Mouse (Mus musculus): ENCODE results near the gene Srebf2.
A peak's percentile ranks its signal among the peaks of the same experiment; 100 is the strongest.

Srebf2 gene

GRCm38 (mm10) chr15:82156902-82157301 is 9.9 kb downstream of the Srebf2 start:
- DNase-seq (ENCODE audit: low spot score in 2 of 2), result no peak

GRCm38 (mm10) chr15:82158243-82159035 is 11.5 kb downstream of the Srebf2 start:
- DNase-seq (ENCODE audit: low spot score in 2 of 2), result no peak

- no peak for DNase-seq (ENCODE audit: low spot score in 2 of 2)
Observed at GRCm38 (mm10) chr15:82159471-82159870, 12.5 kb downstream of the Srebf2 start.

DNA sequence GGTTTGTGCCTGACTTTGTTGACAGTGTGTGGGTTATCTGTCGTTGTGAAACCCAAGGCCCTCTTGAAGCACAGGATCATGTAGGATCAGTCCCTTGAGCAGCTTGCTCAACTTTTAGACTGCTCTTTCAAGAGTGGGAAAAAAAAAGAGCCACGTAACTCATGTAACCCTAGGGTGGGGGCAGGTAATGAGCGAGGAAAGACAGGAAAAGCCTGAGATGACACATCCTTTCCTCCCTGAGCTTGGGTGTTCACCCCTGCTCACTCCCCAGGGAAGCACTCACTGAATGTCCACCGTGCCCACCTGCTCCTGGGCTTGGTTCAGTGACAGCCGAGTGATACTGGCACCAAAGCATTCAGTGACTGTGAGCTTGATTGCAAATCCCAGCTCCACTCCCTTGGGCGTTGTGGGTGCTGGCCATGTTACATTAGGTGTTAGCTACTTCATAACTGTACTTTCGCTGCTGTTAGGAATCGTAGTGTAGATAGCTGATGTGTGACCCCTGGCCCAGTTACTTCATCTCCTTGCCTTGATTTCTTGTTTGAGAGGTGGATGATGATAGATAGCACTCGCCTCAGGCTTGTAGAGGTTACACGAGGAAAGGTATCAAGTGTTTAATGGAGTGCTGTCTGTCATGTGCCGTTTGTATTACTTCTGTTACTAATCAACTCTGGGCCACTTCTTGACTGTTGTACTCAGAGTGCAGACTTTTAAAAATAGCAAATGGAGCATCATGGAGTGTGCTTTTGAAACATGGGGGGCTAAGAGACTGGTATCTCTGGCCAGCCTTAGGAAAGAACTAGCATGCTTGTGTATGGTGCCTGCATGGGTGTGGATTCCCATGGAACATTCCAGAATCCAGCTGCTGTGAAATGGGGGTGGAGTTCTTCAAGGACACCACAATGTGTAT is 14.0 kb downstream of the Srebf2 start:
- DNase-seq (ENCODE audit: low spot score in 2 of 2), result no peak

DNA sequence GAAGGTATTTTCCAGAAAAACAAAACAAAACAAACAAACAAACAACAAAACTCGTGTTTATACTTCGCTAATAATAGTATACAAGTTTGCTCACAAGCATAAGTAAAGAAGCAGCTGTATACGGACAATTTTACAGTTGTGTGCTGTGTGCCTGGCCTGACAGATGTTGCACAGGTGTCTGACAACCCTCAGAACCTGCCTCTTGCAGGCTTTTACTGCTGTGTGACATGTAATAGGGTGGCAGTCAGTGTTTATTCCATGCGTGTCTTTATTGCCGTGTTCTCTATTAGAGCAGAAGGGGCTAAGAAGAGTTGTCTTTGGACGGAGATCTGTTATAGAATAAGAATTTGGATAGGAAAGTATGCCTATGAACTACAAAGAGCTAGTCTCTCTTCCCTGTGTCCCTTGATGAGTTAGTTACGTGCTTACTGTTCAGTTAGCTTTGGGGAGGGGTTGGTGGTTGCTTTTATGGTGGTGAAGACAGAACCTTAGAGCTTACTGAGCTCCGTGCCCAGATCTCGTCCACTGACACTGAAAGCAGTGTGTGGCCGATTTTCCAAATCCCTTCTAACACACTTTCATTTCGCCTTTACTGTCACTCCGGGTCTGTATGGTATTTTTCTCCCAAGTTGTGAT is 15.1 kb downstream of the Srebf2 start:
- no peak for DNase-seq (ENCODE audit: low spot score in 2 of 2)

DNA sequence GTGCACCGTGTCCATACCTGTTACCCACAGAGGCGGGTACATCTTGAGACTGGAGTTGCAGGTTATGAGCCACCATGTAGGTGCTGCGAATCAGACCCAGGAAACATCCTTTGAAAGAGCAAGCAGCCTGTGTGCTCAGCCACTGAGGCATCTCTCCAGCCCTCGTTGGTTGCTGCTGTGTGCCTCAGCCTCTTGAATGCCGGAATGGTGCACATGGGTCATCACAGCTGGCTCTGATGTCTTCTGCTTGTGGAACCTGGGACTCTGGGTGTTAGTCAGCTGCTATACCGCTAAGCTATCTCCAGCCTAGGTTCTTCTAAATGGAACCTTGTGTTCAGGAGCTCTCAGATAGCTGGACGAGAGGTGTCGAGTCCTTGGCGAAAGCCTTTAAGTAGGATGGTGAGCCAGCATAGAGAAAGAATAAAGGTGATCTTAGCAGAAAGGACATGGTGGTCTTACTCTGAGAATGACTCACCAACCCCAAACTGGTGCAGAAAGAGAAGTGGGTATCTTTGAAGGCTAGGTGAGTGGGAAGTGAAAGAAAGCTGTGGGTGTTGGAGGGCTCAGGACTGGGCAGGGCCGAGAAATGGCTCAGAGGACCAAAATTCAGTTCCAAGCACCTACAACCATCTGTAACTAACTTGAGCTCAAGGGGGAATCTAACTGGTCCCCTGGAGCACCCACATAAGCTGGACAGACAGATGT is 16.5 kb downstream of the Srebf2 start:
- DNase-seq (ENCODE audit: low spot score in 2 of 2), result no peak

DNA sequence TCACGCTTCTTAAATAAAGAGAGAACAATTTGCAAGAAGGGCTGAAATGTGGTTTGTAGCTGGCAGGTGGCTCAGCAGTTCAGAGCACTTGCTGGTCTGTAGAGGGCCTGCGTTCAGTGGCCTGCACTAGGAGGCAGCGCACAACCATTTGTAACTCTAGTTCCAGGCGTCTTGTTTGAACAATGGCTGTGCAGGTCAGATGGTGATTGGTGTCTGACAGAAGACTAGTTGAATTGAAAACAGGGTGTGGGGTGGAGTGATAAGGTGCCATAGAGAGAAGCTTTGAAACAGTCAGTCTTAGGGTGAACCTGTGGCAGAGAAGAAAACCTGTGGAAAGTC is 17.0 kb downstream of the Srebf2 start:
- DNase-seq (ENCODE audit: low spot score in 2 of 2), result no peak

GRCm38 (mm10) chr15:82164496-82164895 is 17.5 kb downstream of the Srebf2 start:
- no peak for DNase-seq (ENCODE audit: low spot score in 2 of 2)

DNA sequence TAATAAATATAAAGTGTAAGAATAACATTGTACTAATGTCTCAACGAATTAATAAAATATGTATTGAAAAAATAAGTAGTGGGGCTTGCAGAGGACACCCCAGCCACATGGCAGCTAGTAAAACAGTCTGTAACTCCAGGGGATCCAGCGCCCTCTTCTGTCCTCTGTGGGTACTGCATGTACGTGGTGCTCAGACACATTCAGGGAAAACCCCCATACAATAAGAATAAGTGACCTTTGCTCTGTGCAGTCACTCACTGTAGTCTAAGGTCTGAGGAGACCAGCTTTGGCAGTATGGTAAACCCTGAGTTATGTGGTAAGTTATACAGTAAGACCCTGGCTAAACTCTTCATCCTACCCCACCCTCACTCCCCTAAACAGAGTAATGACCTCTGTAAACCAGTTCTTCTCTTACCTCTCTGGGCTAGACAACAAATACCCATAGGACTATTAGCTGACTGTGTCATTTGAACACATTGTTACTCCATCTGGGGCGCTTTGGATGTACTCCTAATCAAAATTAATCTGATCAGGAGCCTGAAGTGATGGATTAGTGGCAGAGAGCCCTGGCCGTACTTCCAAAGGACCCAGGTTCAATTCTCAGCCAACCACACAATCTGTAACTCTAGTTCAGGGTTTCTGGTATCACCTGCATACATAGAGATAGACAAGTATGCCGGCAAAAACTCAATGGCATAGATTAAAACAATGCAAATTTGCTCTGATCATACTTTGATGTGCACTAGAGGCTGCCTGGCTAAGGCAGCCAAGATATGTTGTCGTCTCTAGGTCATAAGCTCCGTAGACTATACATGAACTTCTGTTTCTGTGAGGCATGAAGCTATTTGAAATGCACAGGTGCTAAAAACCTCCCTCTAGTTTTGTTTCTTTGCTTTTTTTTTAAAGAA is 18.6 kb downstream of the Srebf2 start:
- peak; percentile 78 to 82 for DNase-seq (ENCODE audit: low spot score in 2 of 2)

DNA sequence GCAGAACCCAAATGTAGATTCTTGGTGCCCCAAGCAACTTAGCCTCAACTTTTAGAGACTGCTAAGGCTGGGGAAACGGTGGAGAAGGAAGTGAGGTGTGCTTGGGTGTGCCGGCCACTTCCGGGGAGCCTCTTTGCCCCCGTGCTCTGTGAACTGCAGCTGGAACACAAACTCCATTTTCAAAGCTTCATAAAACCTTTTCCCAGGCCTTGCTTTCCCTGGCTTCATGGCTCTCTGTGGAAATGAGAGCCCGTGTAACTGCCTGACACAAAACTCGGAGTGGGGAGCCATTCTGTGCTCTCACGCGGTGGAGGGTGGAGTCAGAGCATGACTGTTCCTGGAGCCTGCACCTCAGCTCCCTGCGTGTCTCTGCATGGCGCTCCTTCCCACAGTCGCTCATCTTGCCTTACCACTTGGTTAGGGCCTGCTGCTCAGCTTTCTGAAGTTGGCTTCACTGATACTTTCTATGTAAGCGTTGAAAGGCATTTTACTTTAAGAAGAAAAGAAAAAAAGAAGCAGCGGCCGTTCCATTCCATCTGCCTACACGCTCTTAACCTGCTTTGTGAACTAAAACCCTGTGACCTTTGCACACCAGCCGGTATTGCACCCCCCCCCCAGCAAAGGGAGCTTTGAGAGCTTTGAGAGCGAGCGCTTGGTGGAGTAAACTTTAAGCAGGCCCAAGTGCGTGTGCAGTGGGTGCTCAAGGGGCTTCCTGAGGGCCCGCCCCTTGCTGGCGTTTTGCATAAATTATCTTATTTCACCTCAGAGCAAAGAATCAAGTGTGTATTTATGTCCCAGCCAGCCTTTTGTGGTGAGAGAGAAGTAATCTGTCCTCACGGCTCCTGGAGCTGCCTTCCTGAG is 19.5 kb downstream of the Srebf2 start:
- no peak for DNase-seq (ENCODE audit: low spot score in 2 of 2)

DNA sequence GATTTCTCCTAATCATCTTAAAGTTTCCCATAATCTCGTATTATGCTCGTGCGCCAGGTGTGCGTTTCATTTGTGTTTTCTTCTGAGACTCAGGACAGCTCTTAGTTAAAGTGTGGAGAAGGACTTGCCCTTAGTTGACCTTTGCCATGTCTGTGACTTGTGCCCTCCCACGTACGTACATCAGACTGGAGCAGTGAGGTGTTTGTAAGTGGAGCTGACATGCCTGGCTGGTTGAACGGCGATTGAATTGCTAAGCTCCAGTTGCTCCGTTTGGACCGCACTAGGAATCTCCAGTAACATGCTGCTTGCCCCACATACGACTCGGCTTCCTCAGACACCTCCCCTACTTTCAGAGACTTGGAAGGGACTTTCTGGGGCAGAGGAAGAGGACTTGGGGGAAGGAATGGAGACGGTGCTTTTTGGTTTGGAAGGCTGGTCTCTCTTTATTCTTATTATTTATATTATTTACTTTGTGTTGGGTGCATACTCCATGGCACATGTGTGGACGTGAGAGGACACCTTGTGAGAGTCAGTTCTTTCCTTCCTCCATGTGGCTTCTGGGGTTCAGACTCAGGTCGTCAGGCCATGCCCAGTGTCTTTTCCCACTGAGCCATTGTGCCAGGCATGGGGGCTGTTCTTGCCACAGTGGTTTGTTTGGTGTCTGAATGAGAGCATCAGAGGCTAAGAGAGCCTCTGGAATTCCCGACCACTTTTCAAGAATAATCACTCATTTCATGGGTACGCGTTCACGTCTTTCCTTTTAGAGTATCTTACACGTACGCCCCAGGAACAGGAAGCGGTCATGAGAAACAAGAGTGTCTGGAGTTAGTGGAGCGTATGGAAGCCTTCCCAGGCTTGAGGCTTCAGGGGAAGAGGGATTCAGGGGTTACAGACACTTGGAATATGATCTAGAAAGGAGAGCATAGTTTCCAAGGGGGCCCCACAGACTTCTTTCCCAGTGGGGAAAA is 20.5 kb downstream of the Srebf2 start:
- no peak for DNase-seq (ENCODE audit: low spot score in 2 of 2)

GRCm38 (mm10) chr15:82169671-82170070 is 22.7 kb downstream of the Srebf2 start:
- DNase-seq (ENCODE audit: low spot score in 2 of 2), result no peak

DNA sequence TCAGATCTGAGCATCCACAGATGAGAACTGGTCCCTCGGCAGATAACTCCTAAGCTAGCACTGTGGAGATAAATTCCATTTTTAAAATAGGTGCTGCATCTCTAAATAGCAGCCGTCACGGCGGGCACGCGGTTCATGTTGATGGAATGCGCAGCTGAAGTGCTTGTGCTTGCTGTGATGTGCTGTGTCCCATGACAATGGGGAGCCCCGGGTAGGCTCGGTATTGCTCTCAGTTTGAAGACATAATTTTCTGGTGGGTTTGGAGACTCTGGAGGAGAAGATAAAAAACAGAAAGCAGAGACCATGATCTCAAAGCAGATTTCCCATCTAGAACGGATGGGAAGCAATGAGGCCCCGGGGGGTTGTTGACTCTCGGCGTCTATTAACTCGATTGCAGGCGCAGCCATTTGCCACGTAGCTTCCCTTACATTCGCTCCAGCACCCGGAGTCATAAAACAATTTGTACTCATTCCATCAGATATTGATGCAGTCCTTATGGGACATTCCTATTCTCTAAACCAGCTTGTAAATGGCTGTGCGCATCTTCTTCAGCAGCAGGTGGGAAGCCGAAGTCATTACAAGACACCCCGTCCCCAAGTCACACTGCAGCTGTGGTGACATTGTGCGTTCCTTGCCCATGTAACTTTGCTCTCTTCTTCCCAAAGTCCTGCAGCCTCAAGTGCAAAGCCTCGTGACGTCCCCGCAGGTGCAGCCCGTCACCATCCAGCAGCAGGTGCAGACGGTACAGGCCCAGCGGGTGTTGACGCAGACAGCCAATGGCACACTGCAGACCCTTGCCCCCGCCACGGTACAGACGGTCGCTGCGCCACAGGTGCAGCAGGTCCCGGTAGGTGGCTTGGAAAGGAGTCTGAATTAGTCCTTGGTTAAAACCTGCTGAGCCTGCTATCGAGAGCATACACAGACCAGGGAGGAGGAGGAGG is 23.7 kb downstream of the Srebf2 start:
- no peak for DNase-seq (ENCODE audit: low spot score in 2 of 2)

GRCm38 (mm10) chr15:82172648-82173047 is 25.7 kb downstream of the Srebf2 start:
- DNase-seq (ENCODE audit: low spot score in 2 of 2), result no peak

DNA sequence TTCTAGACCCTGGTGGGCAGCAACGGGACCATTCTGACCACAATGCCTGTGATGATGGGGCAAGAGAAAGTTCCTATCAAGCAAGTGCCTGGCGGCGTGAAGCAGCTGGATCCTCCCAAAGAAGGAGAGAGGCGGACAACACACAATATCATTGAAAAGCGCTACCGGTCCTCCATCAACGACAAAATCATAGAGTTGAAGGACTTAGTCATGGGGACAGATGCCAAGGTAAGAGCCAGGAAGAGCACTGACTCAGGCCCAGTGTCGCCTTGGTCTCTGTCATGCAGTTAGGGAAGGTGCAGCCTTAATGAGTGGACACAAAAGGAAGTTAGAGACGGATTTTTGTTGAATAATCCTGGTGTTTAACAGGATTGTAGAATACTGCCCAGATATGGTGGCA is 28.1 kb downstream of the Srebf2 start:
- DNase-seq (ENCODE audit: low spot score in 2 of 2), result no peak

DNA sequence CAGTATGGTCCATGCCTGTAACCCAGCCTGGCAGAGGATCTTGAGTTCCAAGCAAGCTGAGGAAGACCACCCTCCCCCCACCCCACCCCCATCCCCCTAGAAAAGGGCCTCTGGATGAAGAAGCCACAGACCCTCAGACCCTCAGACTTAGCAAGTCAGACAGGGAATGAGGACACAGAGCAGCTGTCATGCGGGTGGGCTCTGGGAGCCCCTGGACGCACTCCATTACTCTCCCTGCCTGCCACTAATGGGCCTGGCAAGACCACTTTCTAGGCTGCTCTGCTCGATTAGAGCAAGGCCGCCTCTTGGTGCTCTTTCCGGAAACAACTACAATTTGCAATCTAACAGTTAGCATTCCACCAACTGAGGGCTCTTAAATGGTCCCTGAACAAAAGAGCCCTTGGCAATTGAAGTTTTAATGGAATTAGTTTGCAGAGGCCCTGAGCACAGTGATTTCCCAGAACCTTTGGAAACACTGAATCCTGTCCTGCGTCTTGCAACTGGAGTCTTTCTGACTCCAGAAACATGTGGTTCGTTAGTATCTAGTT is 30.8 kb downstream of the Srebf2 start:
- no peak for DNase-seq (ENCODE audit: low spot score in 2 of 2)

DNA sequence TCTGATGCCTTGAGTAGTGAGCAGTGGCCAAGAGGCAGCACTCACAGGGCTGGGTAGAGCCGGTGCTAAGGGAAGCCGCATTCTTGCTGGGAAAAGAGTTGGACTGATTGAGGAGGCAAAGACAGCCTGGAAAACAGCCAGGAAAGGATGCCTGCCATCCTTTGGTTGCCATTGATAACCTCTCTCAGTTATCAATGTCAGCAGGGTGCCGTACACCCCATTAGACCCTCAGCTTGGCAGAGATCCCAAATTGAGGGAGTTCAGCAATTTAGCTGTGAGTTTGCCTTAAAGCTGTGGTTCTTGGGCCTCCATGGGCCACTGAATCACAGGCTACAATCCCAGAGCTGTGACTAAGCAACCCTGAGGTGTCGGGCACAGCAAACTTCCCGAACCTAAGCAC is 34.1 kb downstream of the Srebf2 start:
- DNase-seq (ENCODE audit: low spot score in 2 of 2), result no peak
